Mouse (Mus musculus): ENCODE data around the gene Hes7.

The Hes7 gene

GRCm38 (mm10) chr11:69087597-69087996 lies 32.6 kb upstream of the Hes7 start:
- DNase-seq (ENCODE audit: inconsistent age in 2 of 2, low spot score in 1 of 2) = no peak

DNA sequence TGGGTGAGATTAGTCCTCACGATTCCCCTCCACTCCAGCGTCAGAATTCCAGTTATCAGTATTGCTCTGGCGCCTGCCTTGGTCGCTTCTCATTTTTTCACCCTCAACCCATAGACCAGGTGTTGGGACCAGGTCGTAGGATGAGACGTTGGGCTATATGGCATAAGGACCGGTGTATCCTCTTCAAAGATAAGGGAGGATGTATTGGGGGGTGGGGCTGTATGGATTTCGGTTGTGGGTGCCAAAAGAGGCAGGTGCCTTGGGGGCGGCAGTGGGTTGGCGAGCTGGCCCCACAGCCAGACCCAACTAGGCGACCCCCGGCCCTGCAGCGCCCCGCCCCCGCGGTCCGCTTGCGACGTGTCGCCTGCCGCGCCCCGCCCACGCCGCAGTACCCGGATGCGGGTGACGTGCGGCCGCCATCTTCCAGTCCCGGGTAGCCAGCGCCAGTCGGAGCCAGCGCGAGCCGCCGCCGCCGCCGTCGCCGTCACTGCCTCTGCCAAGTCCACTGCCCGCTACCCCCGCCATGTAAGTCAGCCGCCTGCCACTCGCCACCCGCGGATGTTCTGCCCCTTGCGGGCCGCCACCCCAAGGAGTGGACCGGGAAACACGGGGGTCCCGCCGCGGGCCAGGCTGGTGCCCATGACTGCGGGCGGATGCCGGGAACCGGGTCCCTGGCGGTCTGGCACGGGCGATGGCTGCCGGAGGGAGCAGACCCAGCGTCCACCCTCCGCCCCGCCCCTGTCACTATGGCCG lies 31.9 kb upstream of the Hes7 start, which contains the start of gene Vamp2:
TSS of gene Vamp2 (plus strand) at position 388 of the 753 bp plus-strand sequence.
- peak; percentile 93 to 96 for DNase-seq (ENCODE audit: inconsistent age in 2 of 2, low spot score in 1 of 2)

DNA sequence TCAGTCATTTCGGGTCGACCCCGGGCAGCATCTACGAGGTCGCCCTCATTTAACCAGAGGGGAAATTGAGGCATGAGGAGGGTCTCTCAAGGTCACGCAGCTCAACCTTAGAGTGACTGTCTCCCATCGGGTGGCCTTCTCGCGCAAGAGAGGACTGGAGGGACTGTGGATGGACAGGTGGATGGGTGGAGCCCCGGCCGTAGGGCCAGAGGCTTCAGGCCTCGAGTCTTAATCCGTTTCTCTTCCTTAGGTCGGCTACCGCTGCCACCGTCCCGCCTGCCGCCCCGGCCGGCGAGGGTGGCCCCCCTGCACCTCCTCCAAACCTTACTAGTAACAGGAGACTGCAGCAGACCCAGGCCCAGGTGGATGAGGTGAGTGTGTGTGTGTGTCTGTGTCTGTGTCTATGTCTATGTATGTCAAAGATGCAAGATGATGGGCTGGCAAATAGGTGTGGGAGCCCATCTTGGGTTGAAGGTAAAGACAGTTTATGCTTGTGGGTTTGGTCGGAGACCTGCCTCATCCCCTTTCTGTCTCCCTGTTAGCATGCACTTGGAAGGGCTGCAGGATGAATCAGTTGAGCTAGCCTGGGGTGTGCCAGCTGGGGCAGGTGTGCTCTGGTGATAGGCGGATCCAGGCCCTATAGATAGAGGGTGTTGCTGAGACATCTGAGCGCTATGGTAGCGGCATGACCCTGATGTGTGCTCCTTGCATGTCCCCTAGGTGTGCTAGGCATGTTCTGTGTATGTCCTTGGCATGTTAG lies 31.2 kb upstream of the Hes7 start:
- peak; percentile 58 to 84 for DNase-seq (ENCODE audit: inconsistent age in 2 of 2, low spot score in 1 of 2)

DNA sequence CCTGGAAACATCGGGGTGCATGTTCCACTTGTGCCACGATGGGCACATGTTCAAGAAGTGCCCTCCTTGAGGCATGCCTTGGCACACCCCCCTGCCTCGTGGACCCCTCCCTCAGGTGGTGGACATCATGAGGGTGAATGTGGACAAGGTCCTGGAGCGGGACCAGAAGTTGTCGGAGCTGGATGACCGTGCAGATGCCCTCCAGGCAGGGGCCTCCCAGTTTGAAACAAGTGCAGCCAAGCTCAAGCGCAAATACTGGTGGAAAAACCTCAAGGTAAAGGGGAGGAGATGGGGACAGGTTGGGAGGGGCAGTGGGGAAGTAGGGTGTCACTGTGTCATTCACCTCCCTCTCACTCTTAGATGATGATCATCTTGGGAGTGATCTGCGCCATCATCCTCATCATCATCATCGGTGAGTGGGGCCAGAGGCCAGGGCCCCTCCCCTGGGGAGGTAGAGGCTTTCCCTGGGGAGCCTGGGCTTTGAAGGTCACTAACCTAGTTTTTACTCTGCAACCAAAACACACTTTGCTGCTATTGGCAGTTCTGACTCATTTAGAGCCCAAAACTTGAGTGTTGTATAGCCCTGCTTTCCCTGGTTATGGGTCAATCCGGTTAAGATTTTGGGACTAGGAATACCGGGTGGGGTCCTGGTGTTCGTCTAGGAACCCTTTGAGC lies 30.5 kb upstream of the Hes7 start:
- DNase-seq (ENCODE audit: inconsistent age in 2 of 2, low spot score in 1 of 2) = peak; percentile 67 to 89

GRCm38 (mm10) chr11:69090367-69090766 lies 29.8 kb upstream of the Hes7 start:
- peak in 1 of 2 experiments; percentile 16 for DNase-seq (ENCODE audit: inconsistent age in 2 of 2, low spot score in 1 of 2)

- peak; percentile 30 to 54 for DNase-seq (ENCODE audit: inconsistent age in 2 of 2, low spot score in 1 of 2)
Observed at GRCm38 (mm10) chr11:69091566-69092385, 28.4 kb upstream of the Hes7 start.

DNA sequence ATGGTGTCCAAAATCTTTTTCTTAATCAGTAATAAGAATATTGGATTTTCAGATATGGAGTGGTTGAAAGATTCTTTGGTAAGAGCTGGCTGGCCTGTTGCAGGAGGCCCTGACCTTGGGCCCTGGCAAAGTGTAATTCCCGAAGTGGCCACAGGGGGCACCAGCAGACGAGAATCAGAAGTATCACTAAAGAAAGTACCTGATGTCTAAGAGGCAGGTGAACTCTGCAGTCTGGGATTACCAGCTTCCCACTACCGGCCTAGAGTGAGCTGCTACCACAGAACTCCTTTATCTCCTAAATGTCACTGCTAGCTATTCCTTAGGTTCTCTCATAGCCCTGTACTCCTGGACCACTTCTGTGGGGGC lies 27.8 kb upstream of the Hes7 start:
- peak; percentile 89 to 97 for DNase-seq (ENCODE audit: inconsistent age in 2 of 2, low spot score in 1 of 2)

DNA sequence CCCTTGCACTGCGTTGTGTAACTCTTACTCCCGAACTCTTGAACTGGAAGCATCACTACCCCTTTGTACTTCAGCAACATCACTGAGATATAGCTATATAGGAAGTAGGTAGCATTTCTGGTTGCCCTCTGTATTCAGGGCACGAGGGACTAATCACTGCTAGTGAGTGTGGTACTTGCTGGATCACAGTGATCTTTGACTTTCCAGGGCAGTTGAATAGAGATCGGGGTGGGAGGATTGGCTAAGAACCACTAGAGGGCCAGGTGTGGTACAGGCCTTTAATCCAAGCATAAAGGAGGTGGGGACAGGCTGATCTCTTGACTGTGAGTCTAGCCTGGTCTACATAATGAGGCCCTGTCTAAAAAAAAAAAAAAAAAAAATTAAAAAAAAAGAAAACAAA lies 27.3 kb upstream of the Hes7 start:
- DNase-seq (ENCODE audit: inconsistent age in 2 of 2, low spot score in 1 of 2) = peak in 1 of 2 experiments; percentile 15

DNA sequence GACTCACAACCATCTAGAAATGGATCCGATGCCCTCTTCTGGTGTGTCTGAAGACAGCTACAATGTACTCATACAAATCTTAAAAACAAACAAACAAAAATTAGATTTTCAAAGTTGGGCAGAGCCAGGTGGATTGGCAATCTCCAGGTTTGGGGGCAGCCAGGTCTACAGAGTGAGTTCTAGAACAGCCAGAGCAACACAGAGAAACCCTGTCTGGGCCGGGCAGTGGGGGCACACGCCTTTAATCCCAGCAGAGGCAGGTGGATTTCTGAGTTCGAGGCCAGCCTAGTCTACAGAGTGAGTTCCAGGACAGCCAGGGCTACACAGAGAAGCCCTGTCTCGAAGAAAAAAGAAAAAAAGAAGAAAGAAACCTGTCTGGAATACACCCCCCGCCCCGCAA lies 26.3 kb upstream of the Hes7 start:
- DNase-seq (ENCODE audit: inconsistent age in 2 of 2, low spot score in 1 of 2) = peak; percentile 29 to 68

- peak; percentile 100 for DNase-seq (ENCODE audit: inconsistent age in 2 of 2, low spot score in 1 of 2)
Observed at GRCm38 (mm10) chr11:69094697-69095429, 25.3 kb upstream of the Hes7 start, which contains the start of gene Per1. TSS of gene Per1 (plus strand) at chr11:69095217.

DNA sequence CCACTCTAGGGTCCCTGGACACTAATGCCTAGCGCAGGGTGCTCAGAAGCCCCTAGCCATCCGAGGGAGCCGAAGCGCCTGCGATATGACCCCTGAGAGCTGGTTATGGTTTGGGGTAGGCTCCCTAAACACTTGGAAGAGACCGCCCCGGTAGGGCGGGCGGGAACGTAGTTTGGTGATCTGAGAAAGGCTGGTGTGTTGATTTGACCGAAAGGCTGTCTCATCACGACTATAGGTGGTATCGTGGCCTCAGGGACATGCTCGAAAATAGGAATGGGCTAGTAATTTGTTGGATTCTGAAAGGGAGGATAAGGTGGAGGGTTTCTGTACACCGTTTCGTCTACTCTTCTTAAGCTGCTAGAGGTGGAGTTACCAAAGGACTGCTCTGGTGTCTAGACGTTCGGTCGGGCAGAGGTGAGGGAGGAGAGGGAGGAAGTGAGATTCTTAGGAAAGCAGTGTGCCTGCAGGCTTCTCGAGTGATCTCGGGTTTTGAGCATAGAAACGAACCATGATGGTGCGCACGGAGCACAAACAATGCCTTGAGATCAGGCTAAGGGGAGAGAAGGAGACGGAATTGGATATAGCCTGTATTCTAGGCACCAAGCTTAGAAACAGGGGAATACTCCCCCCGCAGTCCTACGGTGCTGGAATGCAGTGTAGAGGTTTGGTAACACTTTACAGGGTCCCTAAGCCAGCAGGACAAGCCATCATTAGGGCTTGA lies 24.5 kb upstream of the Hes7 start:
- peak; percentile 63 to 88 for DNase-seq (ENCODE audit: inconsistent age in 2 of 2, low spot score in 1 of 2)

GRCm38 (mm10) chr11:69096360-69096986 lies 23.7 kb upstream of the Hes7 start:
- no peak for DNase-seq (ENCODE audit: inconsistent age in 2 of 2, low spot score in 1 of 2)

DNA sequence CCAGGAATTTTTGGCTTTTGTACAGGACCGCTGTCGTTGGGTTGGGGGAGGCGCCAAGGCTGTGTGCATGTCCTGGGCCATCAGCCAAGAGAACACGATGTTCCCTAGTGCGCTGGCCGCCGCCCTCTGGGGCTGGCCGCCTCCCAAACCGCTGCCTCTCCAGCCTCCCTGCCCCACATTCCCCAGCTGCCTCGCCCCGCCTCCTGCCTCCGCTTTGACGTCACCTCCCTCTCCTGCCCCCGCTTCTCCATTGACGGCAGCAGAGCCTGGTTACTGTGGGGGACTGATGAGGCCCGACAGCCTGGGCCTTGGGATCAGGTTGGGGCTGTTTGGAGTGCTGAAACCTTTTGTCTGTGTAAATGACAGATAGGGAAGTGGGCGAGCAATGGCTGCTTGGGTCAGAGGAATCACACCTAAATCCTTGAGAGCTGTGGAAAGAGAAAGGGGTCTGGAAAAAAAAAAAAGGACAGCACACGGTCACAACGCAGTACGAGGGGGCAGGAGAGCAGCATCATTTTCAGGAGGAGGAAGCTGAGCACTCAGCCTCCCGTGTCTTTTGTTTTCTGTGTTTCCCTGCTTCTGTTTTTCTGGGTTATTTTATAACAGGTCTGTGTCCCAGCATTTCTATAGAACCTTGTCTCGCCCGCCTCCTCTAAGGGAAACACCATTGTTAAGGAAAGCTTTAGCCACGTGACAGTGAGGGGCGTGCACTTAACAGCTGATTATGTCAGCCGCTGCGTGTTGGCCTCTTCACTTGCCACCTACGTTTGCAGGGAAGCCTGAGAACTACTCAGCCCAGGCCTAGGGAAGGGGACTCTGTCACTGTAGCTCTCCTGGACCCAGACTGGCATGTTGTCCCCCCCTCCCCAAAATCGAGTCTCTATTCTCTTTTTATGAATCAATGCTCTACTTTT lies 23.0 kb upstream of the Hes7 start:
- peak; percentile 100 for DNase-seq (ENCODE audit: inconsistent age in 2 of 2, low spot score in 1 of 2)

GRCm38 (mm10) chr11:69098039-69098761 lies 22.0 kb upstream of the Hes7 start:
- peak in 1 of 2 experiments; percentile 50 for DNase-seq (ENCODE audit: inconsistent age in 2 of 2, low spot score in 1 of 2)

DNA sequence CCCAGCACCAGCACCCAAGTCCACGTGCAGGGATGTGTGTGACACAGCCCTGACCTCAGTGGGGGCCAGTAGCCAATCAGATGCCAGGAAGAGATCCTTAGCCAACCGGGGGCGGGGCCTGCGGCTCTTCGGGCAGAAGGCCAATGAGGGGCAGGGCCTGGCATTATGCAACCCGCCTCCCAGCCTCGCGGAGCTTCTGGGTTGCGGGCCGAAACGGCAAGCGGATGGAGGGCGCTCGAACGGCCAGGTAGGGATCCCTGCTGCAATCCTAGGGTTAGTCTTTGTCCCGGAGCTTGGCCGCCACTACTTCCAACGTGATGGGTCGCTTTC lies 21.5 kb upstream of the Hes7 start:
- peak; percentile 99 to 100 for DNase-seq (ENCODE audit: inconsistent age in 2 of 2, low spot score in 1 of 2)

- DNase-seq (ENCODE audit: inconsistent age in 2 of 2, low spot score in 1 of 2) = peak; percentile 91 to 92
Observed at GRCm38 (mm10) chr11:69099177-69099914, 20.9 kb upstream of the Hes7 start.

GRCm38 (mm10) chr11:69099915-69100345 lies 20.3 kb upstream of the Hes7 start:
- peak; percentile 97 to 98 for DNase-seq (ENCODE audit: inconsistent age in 2 of 2, low spot score in 1 of 2)
